Comparison of ENCODE assay signal across 8 mouse cellular contexts in genomic region chr4:155222841-155223593, GRCm38 (mm10). TPM values are rescaled to one million over a fixed set of nuclear protein-coding genes. Genes with fewer than 3 reads are reported as not detected.
A peak's percentile ranks its signal among the peaks of the same experiment; 100 is the strongest.
DNase-seq lines count a peak whose midpoint lies in the region; ATAC-seq and TF ChIP-seq lines count a peak whose summit lies in the region.

No protein-coding gene starts in this region.

- H3K4me1 ChIP-seq in E14TG2a.4 (replicated peaks; ENCODE audit: low read depth, low read length): peaks cover 43% of the 10 kb centered on the region
- H3K4me1 ChIP-seq in forebrain, embryonic 13.5 days: peaks cover 43% of the 10 kb centered on the region
- H3K4me1 ChIP-seq in neural tube, embryonic 15.5 days: peaks cover 41% of the 10 kb centered on the region

- H3K9ac ChIP-seq in forebrain, embryonic 13.5 days: peak overlapping the region; percentile 96
- peak overlapping the region; percentile 91 for H3K9ac ChIP-seq in neural tube, embryonic 15.5 days (replicated peaks)

- under 1% methylated on average over 70 of the region's 116 CpGs for WGBS in forebrain, embryonic 13.5 days
- WGBS in neural tube, embryonic 15.5 days: under 1% methylated on average over 86 of the region's 116 CpGs

- peak; percentile 91 for DNase-seq in c-Kit-positive CD71-positive TER-119-positive erythroid progenitor cells, embryonic 14.5 days (ENCODE audit: low spot score)
- peak; percentile 100 for DNase-seq in heart, postnatal 14 days
- DNase-seq in layer of hippocampus, adult 11-12 months (ENCODE audit: low spot score): peak; percentile 99
- peak; percentile 98 to 99 for DNase-seq in lung, adult 18-20 months
- DNase-seq in testis, postnatal 14 days (ENCODE audit: low spot score): peak; percentile 94

- H3K36me3 ChIP-seq in E14TG2a.4 (ENCODE audit: insufficient read depth, low read length): peaks cover 35% of the 10 kb centered on the region
- no peaks in the 10 kb centered on the region for H3K36me3 ChIP-seq in forebrain, embryonic 13.5 days (ENCODE audit: poor library complexity, severe bottlenecking)
- H3K36me3 ChIP-seq in neural tube, embryonic 15.5 days: no peaks in the 10 kb centered on the region

- peak overlapping the region; percentile 81 for H3K4me3 ChIP-seq in E14TG2a.4 (replicated peaks; ENCODE audit: low read length)
- peak overlapping the region; percentile 85 for H3K4me3 ChIP-seq in forebrain, embryonic 13.5 days
- peak overlapping the region; percentile 85 for H3K4me3 ChIP-seq in neural tube, embryonic 15.5 days (replicated peaks)

- no peaks in the 10 kb centered on the region for H3K9me3 ChIP-seq in E14TG2a.4 (ENCODE audit: low read length)
- no peaks in the 10 kb centered on the region for H3K9me3 ChIP-seq in forebrain, embryonic 13.5 days (replicated peaks)
- H3K9me3 ChIP-seq in neural tube, embryonic 15.5 days (replicated peaks): no peaks in the 10 kb centered on the region

- H3K27ac ChIP-seq in forebrain, embryonic 13.5 days: peak overlapping the region; percentile 93
- peak overlapping the region; percentile 98 for H3K27ac ChIP-seq in neural tube, embryonic 15.5 days (replicated peaks)

- peak; percentile 99 for ATAC-seq in forebrain, embryonic 13.5 days
- ATAC-seq in neural tube, embryonic 15.5 days (ENCODE audit: low FRiP score): peak; percentile 99

- no peak for TF ChIP-seq CTCF in E14TG2a.4 (conservative IDR thresholded peaks at IDR 0.05; ENCODE audit: low read length)

- intact Hi-C loops in heart, postnatal 14 days (cut with DNase I): loop anchor here (5.0 kb wide), 1 partner anchor 91 kb away; no protein-coding TSS in a partner anchor

- peak overlapping the region; percentile 100 for H3K4me2 ChIP-seq in forebrain, embryonic 13.5 days
- peak overlapping the region; percentile 97 for H3K4me2 ChIP-seq in neural tube, embryonic 15.5 days

- H3K27me3 ChIP-seq in E14TG2a.4 (ENCODE audit: insufficient read depth, low read length): peaks cover 56% of the 10 kb centered on the region
- H3K27me3 ChIP-seq in forebrain, embryonic 13.5 days: peaks cover 7% of the 10 kb centered on the region
- no peaks in the 10 kb centered on the region for H3K27me3 ChIP-seq in neural tube, embryonic 15.5 days (replicated peaks)

RNA-seq across cellular contexts. Expression of gene Ski, which starts 0.6 kb away (rescaled TPM):
- polyA plus RNA-seq in forebrain, embryonic 13.5 days (2015; fragmentation: Nextera tagmentation; extraction: Ambion mirVana): 11.3 and 12.0 TPM in 2 replicates
- total RNA-seq in heart, postnatal 14 days (2021): 10 to 100 TPM; 65.0 to 65.3 TPM
- polyA plus RNA-seq in neural tube, embryonic 15.5 days (2015; fragmentation: Nextera tagmentation; extraction: Ambion mirVana): 10.0 and 10.6 TPM in 2 replicates

RNA-seq across cellular contexts. Expression of gene Faap20, which starts 26.6 kb away (rescaled TPM):
- 90.3 and 93.2 TPM in 2 replicates for polyA plus RNA-seq in forebrain, embryonic 13.5 days (2015; fragmentation: Nextera tagmentation; extraction: Ambion mirVana)
- total RNA-seq in heart, postnatal 14 days (2021): 10 to 100 TPM; 19.0 to 19.6 TPM
- 69.7 and 73.1 TPM in 2 replicates for polyA plus RNA-seq in neural tube, embryonic 15.5 days (2015; fragmentation: Nextera tagmentation; extraction: Ambion mirVana)

Comparison
In these comparisons a context has a peak if more than half of its experiments do, and no peak if none do; other contexts are left out.
1. Peak in every context shown above with its lines: DNase-seq, ATAC-seq, H3K4me3 ChIP-seq and H3K27ac ChIP-seq.